Mouse (Mus musculus) olfactory bulb, adult 2 months (tissue): ENCODE results near the gene Vps13a.

ENCODE experiments used
- CTCF ChIP-seq: fragments of 200-500 bp; IDR thresholded peaks from 2 replicates; pipeline ENCODE4 v1.5.1; 2012; ENCODE audit warnings: low read depth, mild to moderate bottlenecking, low read length, moderate library complexity; ENCODE audit not compliant: insufficient read depth
- POLR2A ChIP-seq: fragments of 200-500 bp; IDR thresholded peaks from 2 replicates; pipeline ENCODE4 v1.6.1; 2012; ENCODE audit warnings: mild to moderate bottlenecking, low read depth, low read length, moderate library complexity; ENCODE audit not compliant: insufficient read depth

- TF ChIP-seq POLR2A (no peak), CTCF (no peak)
These were observed 31.4 kb upstream of the Vps13a start for GRCm38 (mm10) chr19:16812072-16812608.
